Mouse (Mus musculus) c-Kit-positive CD71-positive TER-119-positive erythroid progenitor cells, embryonic 14.5 days (primary cell): Measurements from ENCODE around the gene Sufu.

Experiments used
- DNase-seq: peaks from one replicate; pipeline ENCODE4 v3.0.0-alpha.2; 2013; ENCODE audit warnings: low spot score

The Sufu gene

GRCm38 (mm10) chr19:46396686-46397435, at the start of gene Sufu:
Gene Sufu, plus strand, starts transcription at chr19:46396896.
- DNase-seq = peak; percentile 100

GRCm38 (mm10) chr19:46347146-46347545, 49.5 kb upstream of the Sufu start:
- DNase-seq = no peak

- DNase-seq = no peak
These were observed 48.6 kb upstream of the Sufu start for GRCm38 (mm10) chr19:46347936-46348668.

GRCm38 (mm10) chr19:46348761-46349458, 47.8 kb upstream of the Sufu start:
- no peak for DNase-seq

GRCm38 (mm10) chr19:46349550-46349949, 47.1 kb upstream of the Sufu start:
- no peak for DNase-seq

GRCm38 (mm10) chr19:46350168-46350932, 46.3 kb upstream of the Sufu start, which contains the start of gene 2310034G01Rik:
Gene 2310034G01Rik, minus strand, starts transcription at chr19:46350302.
- no peak for DNase-seq

GRCm38 (mm10) chr19:46356701-46357138, 40.0 kb upstream of the Sufu start:
- peak; percentile 79 for DNase-seq

GRCm38 (mm10) chr19:46357344-46358280, 39.1 kb upstream of the Sufu start:
- no peak for DNase-seq

- DNase-seq = no peak
These were observed 38.3 kb upstream of the Sufu start for GRCm38 (mm10) chr19:46358381-46358780.

- no peak for DNase-seq
These were observed 34.6 kb upstream of the Sufu start for GRCm38 (mm10) chr19:46362104-46362503.

- no peak for DNase-seq
These were observed 33.2 kb upstream of the Sufu start for GRCm38 (mm10) chr19:46363294-46364009.

- no peak for DNase-seq
These were observed 28.7 kb upstream of the Sufu start for GRCm38 (mm10) chr19:46367798-46368590.

GRCm38 (mm10) chr19:46369204-46369603, 27.5 kb upstream of the Sufu start:
- DNase-seq = peak; percentile 17

GRCm38 (mm10) chr19:46374477-46375088, 22.1 kb upstream of the Sufu start:
- no peak for DNase-seq

GRCm38 (mm10) chr19:46375489-46375888, 21.2 kb upstream of the Sufu start:
- DNase-seq = no peak

GRCm38 (mm10) chr19:46375891-46376290, 20.8 kb upstream of the Sufu start:
- DNase-seq = no peak

GRCm38 (mm10) chr19:46382275-46382674, 14.4 kb upstream of the Sufu start:
- no peak for DNase-seq

GRCm38 (mm10) chr19:46389872-46390271, 6.8 kb upstream of the Sufu start:
- DNase-seq = no peak

- DNase-seq = peak; percentile 37
These were observed 4.7 kb upstream of the Sufu start for GRCm38 (mm10) chr19:46392018-46392417.
